In the genomic region with DNA sequence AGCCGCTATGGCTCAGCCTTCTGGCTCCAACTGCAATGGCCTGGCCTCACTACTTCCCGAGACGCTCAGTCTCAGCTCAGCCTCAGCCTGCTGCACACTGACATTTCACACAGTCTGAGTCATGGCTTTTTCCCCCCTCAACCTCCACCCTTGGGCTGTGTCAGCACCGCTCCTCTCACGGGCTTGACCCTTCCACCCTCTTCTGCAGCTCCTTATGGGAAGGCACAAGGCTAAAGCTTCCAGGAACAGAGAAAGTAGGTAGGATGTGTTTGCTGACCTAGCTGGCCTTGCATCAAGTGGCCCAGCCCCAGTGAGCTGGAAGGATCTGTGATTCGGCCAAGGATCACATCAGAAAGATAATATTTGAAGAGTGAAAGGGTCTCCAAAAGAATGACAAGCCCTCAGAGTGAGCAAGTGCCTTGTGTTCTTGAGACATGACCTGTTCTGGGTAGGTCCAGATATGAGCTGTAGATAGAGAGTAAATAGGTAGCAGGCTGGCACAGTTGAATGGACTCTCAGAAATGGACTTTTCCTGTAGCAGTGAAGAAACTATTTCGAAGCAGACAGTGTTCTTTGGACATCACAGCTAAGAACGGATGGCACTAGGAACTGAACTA, we compare ENCODE assay signal across 11 mouse cellular contexts.
DNase-seq lines count a peak whose midpoint lies in the region; ATAC-seq lines count a peak whose summit lies in the region.
"Had no signal": no experiment of that assay in that cellular context is flagged by ENCODE, and none has a peak within 500 bp of the region (broad histone marks: within the 10 kb centered on the region; RNA-seq: fewer than 3 reads in every experiment).

No protein-coding gene starts in this region.

- no peaks in the 10 kb centered on the region for H3K27me3 ChIP-seq in embryonic facial prominence, embryonic 12.5 days
- H3K27me3 ChIP-seq in neural tube, embryonic 15.5 days (replicated peaks) = no peaks in the 10 kb centered on the region
- H3K27me3 ChIP-seq: limb, embryonic 15.5 days; neural tube, embryonic 13.5 days had no signal

- ATAC-seq in embryonic facial prominence, embryonic 12.5 days (ENCODE audit: insufficient number of reproducible peaks, insufficient read depth, low FRiP score, low TSS enrichment) = no peak
- no peak for ATAC-seq in neural tube, embryonic 15.5 days (ENCODE audit: low FRiP score)

- H3K27ac ChIP-seq in embryonic facial prominence, embryonic 12.5 days = 0 out of 2 replicates have a peak overlapping the region, but pooled peaks have one; percentile 17
- H3K27ac ChIP-seq in neural tube, embryonic 15.5 days (replicated peaks) = no peak overlapping the region
- H3K27ac ChIP-seq: limb, embryonic 15.5 days; neural tube, embryonic 13.5 days had no signal

- no peak overlapping the region for H3K4me3 ChIP-seq in embryonic facial prominence, embryonic 12.5 days
- H3K4me3 ChIP-seq in neural tube, embryonic 15.5 days (replicated peaks) = no peak overlapping the region
- H3K4me3 ChIP-seq: limb, embryonic 15.5 days; neural tube, embryonic 13.5 days had no signal

- no peak overlapping the region for H3K4me2 ChIP-seq in embryonic facial prominence, embryonic 12.5 days (replicated peaks)
- no peak overlapping the region for H3K4me2 ChIP-seq in neural tube, embryonic 15.5 days
- H3K4me2 ChIP-seq: limb, embryonic 15.5 days; neural tube, embryonic 13.5 days had no signal

- WGBS in embryonic facial prominence, embryonic 12.5 days = 85% methylated on average over 8 of the region's 8 CpGs
- WGBS in neural tube, embryonic 15.5 days = 88% methylated on average over 8 of the region's 8 CpGs

- H3K9ac ChIP-seq in embryonic facial prominence, embryonic 12.5 days = no peak overlapping the region
- no peak overlapping the region for H3K9ac ChIP-seq in neural tube, embryonic 15.5 days (replicated peaks)
- H3K9ac ChIP-seq: limb, embryonic 15.5 days; neural tube, embryonic 13.5 days had no signal

- no peaks in the 10 kb centered on the region for H3K36me3 ChIP-seq in embryonic facial prominence, embryonic 12.5 days
- no peaks in the 10 kb centered on the region for H3K36me3 ChIP-seq in neural tube, embryonic 15.5 days
- H3K36me3 ChIP-seq: limb, embryonic 15.5 days; neural tube, embryonic 13.5 days had no signal

- DNase-seq in kidney, adult 11 months = peak; percentile 15
- DNase-seq in kidney, adult 9 months = no peak
- peak; percentile 67 to 75 for DNase-seq in lung, adult 18-20 months
- peak; percentile 61 to 78 for DNase-seq in urinary bladder, postnatal 36 days (ENCODE audit: low spot score in 2 of 2)
- DNase-seq in thymus, postnatal 4 days = no peak
- DNase-seq in frontal cortex, postnatal 14 days (ENCODE audit: low spot score in 2 of 2) = no peak
- DNase-seq: thymus, postnatal 25 days had no signal

- H3K4me1 ChIP-seq in embryonic facial prominence, embryonic 12.5 days = 0 out of 2 replicates have a peak, but pooled peaks cover 3% of the 10 kb centered on the region
- H3K4me1 ChIP-seq in neural tube, embryonic 15.5 days = no peaks in the 10 kb centered on the region
- H3K4me1 ChIP-seq: limb, embryonic 15.5 days; neural tube, embryonic 13.5 days had no signal

- H3K9me3 ChIP-seq in embryonic facial prominence, embryonic 12.5 days = no peaks in the 10 kb centered on the region
- no peaks in the 10 kb centered on the region for H3K9me3 ChIP-seq in neural tube, embryonic 15.5 days (replicated peaks)
- H3K9me3 ChIP-seq: limb, embryonic 15.5 days; neural tube, embryonic 13.5 days had no signal

Comparison
In these comparisons a context has a peak if more than half of its experiments do, and no peak if none do; other contexts are left out.
1. DNase-seq: peak in kidney, adult 11 months (single experiment), lung, adult 18-20 months (2 of 2) and urinary bladder, postnatal 36 days (2 of 2); none in kidney, adult 9 months (single experiment), thymus, postnatal 4 days (single experiment) and frontal cortex, postnatal 14 days (0 of 2).